ENCODE assay signal across 1 mouse cellular context in genomic region chr16:17871248-17871647, GRCm38 (mm10).
TF ChIP-seq lines count a peak whose summit lies in the region.

No protein-coding gene starts in this region.

TF ChIP-seq in MEL, 35 proteins besides CTCF, POLR2A, EP300 and RAD21:
- TF ChIP-seq CHD1 (IDR thresholded peaks at IDR 0.05; ENCODE audit: low read depth, low read length): no peak
- peak; percentile 54 for TF ChIP-seq TAL1 (IDR thresholded peaks at IDR 0.05; ENCODE audit: low read length)
- TF ChIP-seq KAT2A (conservative IDR thresholded peaks at IDR 0.05; ENCODE audit: low read depth, low read length): no peak
- no peak for TF ChIP-seq POLR2AphosphoS5 (IDR thresholded peaks at IDR 0.05; ENCODE audit: borderline replicate concordance, low read depth, low read length)
- TF ChIP-seq MEF2A (IDR thresholded peaks at IDR 0.05; ENCODE audit: extremely low read depth, insufficient replicate concordance, low read depth, low read length, poor library complexity, severe bottlenecking): no peak
- TF ChIP-seq E2F4 (IDR thresholded peaks at IDR 0.05; ENCODE audit: borderline replicate concordance, low read depth, low read length): no peak
- 0 out of 2 replicates have a peak, but pooled peaks have one; percentile 10 for TF ChIP-seq SMC3 (IDR thresholded peaks at IDR 0.05; ENCODE audit: low read depth, low read length)
- no peak for TF ChIP-seq TBP (IDR thresholded peaks at IDR 0.05; ENCODE audit: low read depth, low read length)
- no peak for TF ChIP-seq NELFE (IDR thresholded peaks at IDR 0.05; ENCODE audit: low read depth, low read length)
- TF ChIP-seq USF2 (IDR thresholded peaks at IDR 0.05; ENCODE audit: borderline replicate concordance in 1 of 2, insufficient read depth in 1 of 2, low read depth in 1 of 2, low read length in 2 of 2): no peak
- TF ChIP-seq GABPA (IDR thresholded peaks at IDR 0.05; ENCODE audit: low read depth, low read length): no peak
- no peak; the same call in 1 of the 2 replicates for TF ChIP-seq HCFC1 (IDR thresholded peaks at IDR 0.05; ENCODE audit: low read depth, low read length)
- TF ChIP-seq ZC3H11A (IDR thresholded peaks at IDR 0.05; ENCODE audit: low read depth, low read length): no peak
- no peak for TF ChIP-seq USF1 (IDR thresholded peaks at IDR 0.05; ENCODE audit: low read depth, low read length)
- TF ChIP-seq CHD2 (IDR thresholded peaks at IDR 0.05; ENCODE audit: low read length): no peak
- no peak for TF ChIP-seq ZKSCAN1 (IDR thresholded peaks at IDR 0.05; ENCODE audit: low read depth, low read length)
- TF ChIP-seq NRF1 (IDR thresholded peaks at IDR 0.05; ENCODE audit: insufficient read depth, low read depth, low read length, poor library complexity, severe bottlenecking): no peak
- TF ChIP-seq GATA1 (IDR thresholded peaks at IDR 0.05; ENCODE audit: low read depth, low read length): peak; percentile 94
- peak; percentile 97 for TF ChIP-seq RCOR1 (IDR thresholded peaks at IDR 0.05; ENCODE audit: low read depth, low read length)
- TF ChIP-seq BHLHE40 (IDR thresholded peaks at IDR 0.05; ENCODE audit: borderline replicate concordance, low read depth, low read length): peak; percentile 66; the same call in 1 of the 2 replicates
- no peak for TF ChIP-seq MYB (IDR thresholded peaks at IDR 0.05; ENCODE audit: low read depth, low read length)
- TF ChIP-seq ZMIZ1 (IDR thresholded peaks at IDR 0.05; ENCODE audit: low read depth, low read length): no peak
- peak; percentile 98 for TF ChIP-seq MXI1 (IDR thresholded peaks at IDR 0.05; ENCODE audit: low read depth, low read length)
- TF ChIP-seq SIN3A (IDR thresholded peaks at IDR 0.05; ENCODE audit: low read length): peak; percentile 98
- no peak for TF ChIP-seq MAZ (IDR thresholded peaks at IDR 0.05; ENCODE audit: low read depth, low read length)
- TF ChIP-seq ELF1 (IDR thresholded peaks at IDR 0.05; ENCODE audit: low read depth, low read length): no peak
- peak; percentile 94 for TF ChIP-seq MYC (IDR thresholded peaks at IDR 0.05; ENCODE audit: low read depth, low read length)
- no peak for TF ChIP-seq UBTF (IDR thresholded peaks at IDR 0.05; ENCODE audit: borderline replicate concordance, insufficient read depth, low read depth, low read length)
- no peak for TF ChIP-seq POLR2AphosphoS2 (IDR thresholded peaks at IDR 0.05; ENCODE audit: low read length)
- TF ChIP-seq MAFK (IDR thresholded peaks at IDR 0.05; ENCODE audit: borderline replicate concordance, low read depth, low read length): no peak; the same call in 1 of the 2 replicates
- no peak for TF ChIP-seq JUND (IDR thresholded peaks at IDR 0.05; ENCODE audit: low read depth, low read length)
- TF ChIP-seq ZNF384 (IDR thresholded peaks at IDR 0.05; ENCODE audit: low read depth, low read length): peak; percentile 40; the same call in 1 of the 2 replicates
- peak; percentile 91 for TF ChIP-seq TCF12 (IDR thresholded peaks at IDR 0.05; ENCODE audit: low read depth, low read length)
- TF ChIP-seq MAX (IDR thresholded peaks at IDR 0.05; ENCODE audit: low read length): peak; percentile 95
- TF ChIP-seq ETS1 (IDR thresholded peaks at IDR 0.05; ENCODE audit: low read depth, low read length): peak; percentile 97
TF ChIP-seq in MEL: peak in this region for 12.
